Mouse (Mus musculus) urinary bladder, postnatal 4 days (tissue): Measurements from ENCODE around the gene Fyn.

ENCODE experiments used
- DNase-seq, 2 experiments: peaks; one replicate each; pipeline ENCODE4 v3.0.0; 2021 to 2022; ENCODE audit warnings: low spot score in 2 of 2

Gene Fyn

DNA sequence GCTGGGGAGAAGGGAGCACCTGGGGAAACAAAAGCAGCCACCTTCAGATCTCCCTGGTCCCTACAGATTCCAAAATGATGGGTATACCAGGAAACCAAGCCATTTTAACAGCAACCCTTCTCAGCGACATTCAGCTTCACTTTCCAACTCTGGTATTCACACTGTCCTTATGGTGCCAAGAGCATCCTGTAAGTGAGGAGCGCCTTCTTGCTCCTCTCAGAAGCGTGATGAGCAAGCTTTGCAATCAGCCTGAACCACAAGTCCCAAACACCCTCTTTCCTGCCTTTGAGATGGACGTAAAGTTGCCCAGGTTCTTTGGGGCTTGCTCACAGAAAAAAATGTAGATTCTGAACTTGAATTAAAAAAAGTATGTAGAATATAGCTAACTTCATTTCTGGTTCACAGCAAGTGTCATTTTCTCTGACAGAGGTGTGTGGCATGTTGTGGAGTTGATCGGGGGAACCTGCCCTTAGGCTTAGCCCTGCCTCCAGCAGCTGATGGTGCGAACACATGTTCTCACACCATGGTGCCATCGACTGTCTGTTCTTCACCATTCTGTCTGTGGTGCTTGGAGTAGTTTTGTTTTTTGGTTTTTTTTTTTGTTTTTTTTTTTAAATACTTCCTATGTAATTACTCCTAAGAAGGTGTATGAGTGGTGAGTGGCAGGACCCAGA lies 102.5 kb downstream of the Fyn start:
- DNase-seq = no peak

DNA sequence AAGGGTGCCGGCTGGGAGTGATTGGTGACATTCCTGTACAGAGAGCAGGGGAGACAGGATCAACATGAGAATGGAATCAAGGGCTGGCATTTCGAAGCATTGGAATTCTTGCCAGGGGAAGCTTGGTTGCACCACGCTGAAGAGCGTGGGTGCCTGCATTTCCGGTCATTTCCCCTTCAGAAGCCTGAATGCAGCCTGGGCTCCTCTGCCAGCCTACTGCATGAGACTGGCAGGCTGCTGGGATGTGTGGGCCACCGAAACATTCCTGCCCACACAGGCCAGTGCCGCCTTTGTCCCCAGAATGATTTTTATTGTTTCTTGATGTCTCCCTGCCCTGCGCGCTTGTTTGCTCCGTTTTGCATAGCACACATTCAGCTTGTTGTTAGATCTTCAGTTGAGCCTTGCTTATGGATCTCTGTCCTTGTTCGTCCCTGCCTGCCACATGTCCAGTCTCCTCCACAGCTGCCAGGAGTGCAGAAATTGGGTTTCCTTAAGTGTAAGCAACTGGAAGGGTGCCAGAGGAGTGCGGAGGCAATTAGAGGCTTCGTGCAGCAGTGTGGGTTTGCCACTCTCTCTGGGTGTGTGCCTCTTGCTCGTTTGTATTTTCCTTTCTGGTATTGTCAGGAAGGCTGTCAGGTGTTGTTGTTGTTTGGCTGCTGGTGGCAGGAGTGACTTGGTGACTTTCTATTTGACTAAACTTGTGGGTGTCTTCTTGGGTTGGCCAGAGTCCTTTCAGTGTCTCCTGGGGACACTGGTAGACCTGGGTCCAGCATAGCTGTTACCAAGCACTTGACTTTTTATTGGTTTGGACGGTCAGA lies 103.3 kb downstream of the Fyn start:
- no peak for DNase-seq

DNA sequence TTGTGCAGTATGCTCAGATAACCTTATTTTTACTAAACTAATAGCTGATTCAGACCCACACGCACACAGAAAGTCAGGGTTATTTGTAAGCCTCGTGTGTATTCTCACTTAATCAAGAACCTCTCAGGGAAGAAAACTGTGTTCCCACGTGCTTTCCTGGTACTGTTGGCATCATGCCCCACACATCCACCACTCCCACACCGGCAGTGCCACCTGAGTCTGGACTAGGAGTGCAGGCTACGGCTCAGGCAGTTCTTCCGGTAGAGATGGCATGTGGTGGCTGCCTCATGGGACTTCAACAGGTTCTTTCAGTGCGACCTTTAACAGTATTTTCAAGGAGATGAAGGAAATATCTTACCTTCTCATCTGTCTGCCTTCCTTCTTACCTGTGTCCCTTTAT lies 104.3 kb downstream of the Fyn start:
- DNase-seq = no peak

DNA sequence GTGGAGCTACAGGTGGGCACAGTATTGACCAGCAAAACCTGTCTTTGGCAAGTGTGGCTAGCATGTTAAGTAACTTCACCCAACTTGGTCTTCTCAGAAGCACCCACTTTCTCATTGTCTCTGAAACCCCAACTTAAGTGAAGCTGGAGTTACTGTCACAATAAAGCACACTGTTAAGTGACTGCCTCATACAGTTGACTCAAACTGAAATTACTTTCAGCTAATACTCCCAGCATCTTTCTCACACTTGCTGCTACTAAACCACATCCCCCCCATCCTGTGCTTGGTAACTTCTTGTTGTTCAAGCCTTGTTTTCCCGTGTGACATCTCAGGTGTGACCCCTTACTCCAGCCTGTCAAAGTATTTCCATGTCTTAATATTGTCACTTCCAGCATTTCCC lies 110.7 kb downstream of the Fyn start:
- no peak for DNase-seq

DNA sequence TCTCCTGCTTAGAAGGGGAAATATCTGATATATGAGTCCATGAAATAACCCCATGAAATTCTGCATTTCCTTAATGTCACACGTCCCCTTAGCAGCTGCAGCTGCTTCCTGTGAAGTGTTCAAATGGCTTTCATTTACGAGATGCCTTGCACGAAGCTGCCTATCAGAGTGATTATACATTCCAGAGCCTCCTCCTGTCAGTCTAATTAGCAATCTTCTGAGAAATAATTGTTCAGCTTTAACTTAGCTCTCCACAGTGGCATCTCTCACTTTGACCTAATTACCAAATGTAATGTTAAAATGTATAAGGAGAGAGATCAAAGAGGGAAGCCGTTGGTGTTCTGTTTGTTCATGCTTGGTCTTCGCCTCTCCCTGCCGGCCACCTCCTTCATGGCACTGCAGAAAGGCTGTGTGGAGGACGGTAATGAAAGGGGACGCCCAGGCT lies 115.7 kb downstream of the Fyn start:
- DNase-seq = no peak

DNA sequence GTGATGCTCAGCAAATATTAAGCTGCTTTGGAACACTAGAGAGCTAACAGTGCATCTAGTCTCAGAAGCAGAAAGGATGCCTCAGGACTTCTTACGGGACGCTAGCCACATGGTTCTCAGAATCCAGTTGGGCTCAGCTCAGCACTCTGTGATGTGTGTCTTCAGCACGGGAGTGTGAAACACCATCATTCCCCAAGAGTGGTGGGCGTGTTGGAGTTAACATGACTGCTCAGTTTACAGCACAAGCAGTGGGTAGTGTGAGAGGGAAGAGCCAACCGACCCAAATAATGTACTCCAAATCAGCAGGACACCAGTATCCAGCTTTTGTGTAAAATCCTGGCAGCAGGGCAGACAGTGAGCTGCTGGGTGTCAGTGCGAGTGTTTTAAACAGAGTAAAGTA lies 116.2 kb downstream of the Fyn start:
- no peak for DNase-seq

DNA sequence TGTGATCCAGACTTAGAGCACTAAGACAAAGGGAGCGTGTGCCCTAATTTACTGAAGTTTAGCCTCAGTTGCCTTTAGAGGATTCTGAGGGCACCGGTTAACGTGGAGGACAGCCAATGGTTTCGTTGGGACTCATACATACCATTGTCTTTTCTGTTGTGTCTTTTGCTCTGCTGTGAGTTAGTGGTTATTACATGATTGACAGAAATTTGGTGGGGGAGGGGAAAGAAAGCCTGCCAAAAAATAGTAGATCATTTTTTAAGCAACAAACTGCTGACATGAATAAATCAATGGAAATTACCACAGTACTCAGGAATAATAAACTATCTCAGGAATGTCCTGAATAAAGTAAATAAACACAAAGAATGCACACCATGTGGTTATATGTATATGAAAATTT lies 117.3 kb downstream of the Fyn start:
- no peak for DNase-seq

DNA sequence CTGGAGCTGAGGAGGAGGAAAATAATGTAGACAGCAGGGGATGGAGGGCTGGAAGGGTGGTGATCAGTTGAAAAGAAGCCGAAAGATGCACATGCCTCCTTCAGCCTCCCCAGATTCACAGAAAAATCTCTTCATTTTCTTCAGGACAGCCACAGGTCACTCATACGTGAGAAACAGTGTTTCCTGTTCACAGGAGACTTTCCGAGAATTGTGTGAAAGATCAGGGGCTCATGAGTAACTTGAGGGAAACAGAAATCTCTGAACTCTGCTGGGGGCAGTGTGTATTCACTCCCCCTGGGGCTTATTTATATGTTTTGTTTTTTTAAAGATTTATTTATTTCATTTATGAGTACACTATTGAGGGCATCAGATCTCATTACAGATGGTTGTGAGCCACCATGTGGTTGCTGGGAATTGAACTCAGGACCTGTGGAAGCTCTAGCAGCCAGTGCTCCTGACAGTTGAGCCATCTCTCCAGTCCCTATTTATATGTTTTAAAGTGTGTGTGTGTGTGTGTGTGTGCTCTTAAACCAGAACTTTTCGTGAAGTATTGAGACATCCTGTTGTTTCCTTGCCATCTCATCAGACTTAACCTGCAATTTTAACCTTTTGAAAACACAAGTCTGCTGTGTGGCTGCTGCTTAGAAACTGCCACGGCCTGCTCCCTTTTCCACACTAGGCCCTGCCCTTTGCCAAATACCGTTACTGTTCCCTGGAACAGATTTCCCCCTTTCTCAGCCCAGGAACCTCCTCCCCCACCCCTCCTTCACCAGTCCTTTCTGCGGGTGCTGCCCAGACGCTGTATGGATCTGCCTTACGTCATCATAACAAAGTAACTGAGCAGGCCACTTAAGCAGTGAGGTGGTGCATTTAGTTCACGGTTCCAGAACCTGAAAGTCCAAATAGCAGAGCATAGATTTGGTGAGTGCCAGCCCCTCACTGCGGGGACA lies 118.1 kb downstream of the Fyn start:
- no peak for DNase-seq

DNA sequence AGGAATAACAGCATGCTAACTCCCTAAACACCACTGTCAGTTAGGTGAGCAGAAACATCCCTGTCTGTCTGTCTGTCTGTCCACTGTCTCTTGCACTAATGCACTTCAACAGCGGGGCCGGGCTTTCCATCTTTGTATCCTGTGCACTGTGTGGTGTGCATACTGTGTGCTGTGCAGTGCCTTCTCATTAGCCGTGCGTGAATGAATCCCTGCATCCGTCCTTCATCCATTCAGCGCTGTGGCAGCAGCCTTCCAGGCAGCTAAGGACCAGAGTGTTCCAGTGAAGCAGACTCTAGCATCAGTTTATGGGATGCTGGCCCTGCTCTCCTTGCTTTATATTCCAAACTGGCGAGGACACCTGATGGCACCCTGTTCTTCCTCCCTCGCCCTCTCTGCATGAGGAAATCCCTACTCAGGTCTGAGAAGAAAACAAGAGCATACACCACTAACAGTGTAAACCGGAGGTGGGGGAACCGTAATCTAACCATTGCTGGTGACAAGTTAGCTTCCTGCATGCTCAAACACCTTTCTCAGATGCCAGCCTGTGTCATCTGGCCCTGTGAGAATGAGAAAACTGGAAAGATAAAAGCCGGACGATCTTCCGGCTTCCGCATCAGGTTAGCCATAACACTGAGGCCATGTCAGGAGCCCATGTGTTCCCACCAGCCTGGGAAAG lies 119.2 kb downstream of the Fyn start:
- no peak for DNase-seq

DNA sequence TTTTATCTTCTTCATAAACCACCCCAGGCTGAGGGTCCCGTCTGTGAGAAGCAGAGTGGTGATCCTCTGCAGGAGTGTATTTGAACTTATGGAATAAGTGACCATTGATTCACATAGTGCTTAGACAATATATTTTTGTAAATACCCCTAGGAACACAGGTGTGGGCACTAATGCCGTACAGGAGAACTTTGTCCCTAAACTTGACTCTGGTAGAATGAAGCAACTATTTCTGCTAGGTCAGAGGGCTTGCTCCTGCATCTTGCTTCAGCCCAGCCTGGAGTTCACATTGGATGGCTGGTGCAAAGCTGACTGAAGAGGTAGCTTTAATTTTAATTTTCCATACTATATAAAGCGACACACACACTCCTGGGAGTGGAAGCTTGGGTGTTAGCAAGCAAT lies 119.9 kb downstream of the Fyn start:
- no peak for DNase-seq

DNA sequence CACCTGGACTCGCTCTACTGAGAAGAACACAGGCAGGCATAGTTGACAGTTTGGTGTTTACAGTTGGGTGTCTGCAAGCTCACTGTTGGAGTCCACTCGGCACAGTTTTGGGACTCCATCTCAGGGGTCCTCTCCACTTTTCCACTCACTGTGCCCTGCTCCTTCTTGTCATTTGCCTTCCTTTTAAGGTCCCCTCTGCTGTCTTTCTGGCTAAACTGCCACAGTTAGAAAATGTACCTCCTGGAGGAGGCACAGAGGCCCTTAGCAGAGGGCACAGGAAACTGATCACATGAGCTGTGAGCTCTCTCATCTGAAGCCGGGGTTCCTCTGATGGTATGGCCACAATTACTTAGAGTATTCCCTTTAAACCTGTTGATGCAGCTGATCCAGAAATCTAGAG lies 120.3 kb downstream of the Fyn start:
- no peak for DNase-seq

DNA sequence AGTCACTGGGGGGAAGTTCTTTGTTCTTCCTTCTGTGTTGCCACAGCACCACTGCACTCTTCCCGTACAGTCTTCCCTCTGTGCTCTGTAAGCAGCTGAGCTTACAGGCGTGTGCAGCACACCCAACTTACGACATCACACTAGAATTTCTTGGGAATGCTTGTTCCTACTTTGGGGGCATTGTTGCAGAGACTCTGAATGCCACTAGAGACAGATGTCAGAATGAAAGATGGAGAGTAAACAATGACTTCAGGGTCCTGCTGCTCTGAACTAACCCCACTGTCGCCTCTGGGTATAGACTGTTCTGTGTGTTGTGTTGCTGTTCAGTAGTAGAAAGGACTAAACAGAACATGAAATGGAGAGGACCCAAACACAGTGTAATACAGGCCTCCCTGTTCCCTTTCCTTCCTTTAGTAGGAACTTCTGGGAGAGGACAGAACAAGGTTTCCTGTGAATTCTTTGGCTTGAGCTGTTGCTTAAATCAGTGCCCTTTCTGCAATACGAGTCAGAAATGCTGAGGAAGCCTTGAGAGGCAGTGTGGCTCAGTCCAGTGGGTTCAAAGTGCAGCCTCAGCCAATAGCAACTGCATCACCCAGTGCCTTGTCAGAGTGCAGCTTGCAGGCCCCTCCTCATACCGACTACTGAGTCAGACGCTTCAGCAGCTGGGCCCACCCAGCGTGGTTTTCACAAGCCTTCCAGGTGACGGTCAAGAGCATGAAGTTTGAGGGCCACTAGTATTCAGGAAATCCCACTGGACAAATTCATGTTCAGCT lies 121.9 kb downstream of the Fyn start:
- no peak for DNase-seq

DNA sequence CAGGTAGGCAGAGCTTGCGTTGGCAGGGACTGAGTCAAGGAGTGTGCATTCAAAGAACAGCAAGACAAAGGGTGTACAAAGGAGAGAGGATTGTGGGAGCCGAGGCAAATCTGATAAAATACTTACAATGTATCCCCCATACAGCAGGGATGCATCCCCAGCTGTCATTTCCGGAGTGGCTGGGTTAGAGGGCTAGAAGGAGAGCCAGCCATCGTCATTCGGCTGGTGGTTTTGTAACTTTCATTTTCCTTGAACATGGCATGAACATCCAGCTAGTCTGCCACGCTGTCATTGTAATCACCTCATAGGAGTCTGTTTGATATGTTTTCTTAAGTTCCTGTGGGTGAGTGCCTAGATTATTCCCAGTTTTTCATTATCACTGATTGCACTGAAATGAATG lies 123.5 kb downstream of the Fyn start:
- DNase-seq = no peak

DNA sequence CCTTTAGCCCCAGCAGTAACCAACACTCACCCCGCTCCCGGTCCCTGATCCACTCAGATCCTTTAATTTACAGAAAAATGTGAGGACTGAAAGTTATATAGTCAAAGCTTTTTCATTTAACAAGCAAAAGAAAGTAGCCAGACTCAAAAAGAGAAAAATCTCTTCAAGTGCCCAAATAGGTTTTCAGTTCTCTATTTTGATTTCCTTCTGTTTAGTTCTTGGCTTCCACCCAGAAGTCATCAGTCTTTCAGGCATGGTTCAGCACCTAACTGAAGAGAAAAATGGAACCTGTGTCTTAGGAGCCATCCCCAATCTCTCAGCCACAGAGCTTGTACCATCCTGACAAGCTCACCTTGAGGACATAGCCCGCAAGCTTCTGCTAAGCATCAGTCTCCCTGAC lies 124.4 kb downstream of the Fyn start:
- no peak for DNase-seq

DNA sequence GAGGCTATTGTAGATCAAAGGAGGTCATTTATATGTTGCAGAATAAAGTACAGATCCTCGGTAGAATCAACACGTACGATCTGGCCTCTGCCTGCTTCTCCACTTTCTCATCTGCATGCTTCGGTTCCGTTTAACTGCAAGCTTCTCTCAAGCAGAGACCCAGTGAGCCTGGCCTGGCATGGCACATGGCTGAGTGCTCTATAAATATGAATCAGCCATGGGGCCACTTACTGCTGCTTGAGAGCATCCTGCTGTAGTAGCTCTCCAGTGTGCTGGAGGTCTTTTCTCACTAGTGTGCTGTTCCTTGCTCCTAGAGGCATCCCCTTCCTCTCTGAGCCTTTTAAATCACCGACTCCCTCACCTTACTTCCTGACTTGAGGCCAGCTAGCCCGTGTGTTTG lies 130.0 kb downstream of the Fyn start:
- no peak for DNase-seq

DNA sequence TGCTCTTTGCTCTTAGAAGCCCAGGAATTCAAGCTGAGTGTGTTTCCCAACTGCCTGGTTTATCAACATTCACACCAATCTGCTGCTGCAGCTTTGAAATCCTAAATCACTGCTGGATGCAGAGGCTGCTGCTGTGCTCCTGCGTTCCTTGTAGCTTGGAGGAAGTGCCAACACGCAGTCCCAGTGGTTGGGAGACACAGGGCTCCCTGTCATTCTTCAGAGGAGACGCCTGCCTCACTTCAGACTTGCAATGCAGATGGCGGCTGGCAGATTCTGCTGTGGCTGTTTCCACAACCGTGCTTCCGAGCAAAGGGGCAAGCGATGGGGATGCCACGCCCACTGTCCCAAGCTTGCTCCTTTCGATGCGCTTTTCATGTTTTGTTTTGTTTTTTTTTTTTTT lies 132.9 kb downstream of the Fyn start:
- DNase-seq = no peak

DNA sequence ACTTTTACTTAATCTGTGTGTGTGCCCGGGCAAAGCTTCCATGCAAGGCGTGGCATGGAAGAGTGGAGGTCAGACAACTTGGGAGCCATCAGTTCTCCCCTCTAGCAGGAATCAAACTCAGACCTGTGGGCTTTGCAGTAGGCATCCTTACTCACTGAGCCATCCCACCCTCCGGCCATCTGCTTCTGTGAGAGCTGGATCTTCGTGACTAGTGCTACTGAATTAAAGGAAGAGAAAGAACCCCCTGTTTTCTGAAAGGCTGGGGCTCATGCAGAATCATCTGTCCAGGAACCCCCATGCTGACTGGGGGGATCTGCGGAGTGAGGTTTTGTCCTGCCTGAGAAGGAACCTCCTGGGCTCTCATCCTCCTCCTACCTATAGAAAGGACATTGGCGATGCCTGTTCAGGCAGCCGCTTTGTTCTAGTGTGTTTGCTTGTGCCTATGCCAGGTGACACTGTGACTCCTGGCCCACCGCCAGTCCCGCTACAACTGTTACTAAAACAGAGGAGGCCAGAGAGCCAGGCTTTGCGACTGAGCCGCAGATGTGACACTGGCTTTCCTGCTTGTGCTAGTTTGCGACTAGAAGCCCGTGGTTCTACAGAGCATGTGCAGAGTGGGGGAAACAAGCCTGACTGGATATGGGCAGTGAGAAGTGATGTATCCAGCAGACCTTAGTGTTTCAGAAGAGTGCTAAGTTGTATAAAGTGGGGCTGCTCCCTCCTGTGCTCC lies 133.5 kb downstream of the Fyn start:
- peak in 1 of 2 experiments; percentile 36 for DNase-seq

DNA sequence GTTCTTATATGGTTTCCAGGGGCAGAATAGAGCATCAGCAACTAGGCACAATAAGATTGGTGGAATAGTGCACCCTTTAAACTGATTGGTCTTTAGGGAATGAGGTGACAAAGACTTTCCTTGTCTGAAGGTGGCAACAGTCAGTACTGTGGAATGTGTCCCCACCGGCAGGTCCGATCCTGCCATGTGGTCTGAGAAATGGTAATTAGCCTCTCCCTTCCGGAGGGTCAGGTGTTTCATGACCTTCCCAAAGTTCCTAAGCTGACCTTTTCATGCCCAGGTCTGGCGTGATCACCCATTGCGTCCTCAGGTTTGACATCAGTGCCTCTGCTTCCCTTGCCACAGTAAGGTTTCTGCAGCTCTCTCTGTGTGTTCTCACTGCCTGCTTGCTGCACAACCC lies 134.7 kb downstream of the Fyn start:
- DNase-seq = no peak

DNA sequence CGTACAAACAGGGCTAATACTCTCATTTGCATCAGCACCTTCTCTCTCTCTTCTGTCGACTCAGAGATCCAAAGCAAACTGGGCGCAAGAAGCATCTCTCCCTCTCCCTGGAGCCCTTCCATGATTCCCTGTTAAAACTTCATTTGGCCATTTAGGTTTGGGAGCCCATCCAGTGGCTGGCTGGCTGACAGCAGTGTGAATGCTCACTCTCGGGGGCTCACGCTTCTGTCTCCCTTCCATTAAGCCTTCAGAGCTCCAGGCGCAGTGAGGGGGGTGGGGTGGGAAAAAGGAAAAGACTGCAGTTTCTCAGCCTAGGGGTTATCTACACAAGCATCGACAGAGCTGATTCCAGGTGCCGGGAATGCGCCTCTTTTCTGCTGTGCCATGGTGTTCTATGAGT lies 136.4 kb downstream of the Fyn start:
- no peak for DNase-seq

DNA sequence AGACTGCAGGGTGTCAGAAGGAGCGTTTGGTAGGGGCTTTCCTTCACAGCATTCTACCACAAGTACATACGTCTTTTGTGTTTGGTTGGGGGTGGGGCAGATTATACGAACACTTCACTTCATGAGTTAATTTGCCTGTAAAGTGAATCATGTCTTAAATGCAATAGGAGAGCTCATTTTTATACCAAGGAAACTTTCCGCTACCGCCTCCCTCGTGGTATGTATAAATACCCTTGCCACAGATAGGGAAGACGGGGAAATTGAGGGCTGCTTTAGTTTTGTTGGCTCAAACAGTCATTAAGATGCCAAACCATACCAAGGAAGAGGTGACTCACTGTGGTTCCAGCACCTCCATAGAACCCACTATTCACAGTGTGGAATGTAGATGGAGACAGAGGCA lies 137.0 kb downstream of the Fyn start:
- no peak for DNase-seq
